Mouse (Mus musculus) cerebellum, postnatal 4 days (tissue): Measurements from ENCODE around the gene Wdr77.
"Not testable (repeated sequence)": the region's sequence is repeated elsewhere in the genome, so short reads cannot be mapped to it uniquely, and the experiment has no call there.

Experiments
- DNase-seq, 2 experiments: peaks; one replicate each; pipeline ENCODE4 v3.0.0; 2022; ENCODE audit warnings: low spot score in 2 of 2, mixed read lengths in 1 of 2

The Wdr77 gene

DNA sequence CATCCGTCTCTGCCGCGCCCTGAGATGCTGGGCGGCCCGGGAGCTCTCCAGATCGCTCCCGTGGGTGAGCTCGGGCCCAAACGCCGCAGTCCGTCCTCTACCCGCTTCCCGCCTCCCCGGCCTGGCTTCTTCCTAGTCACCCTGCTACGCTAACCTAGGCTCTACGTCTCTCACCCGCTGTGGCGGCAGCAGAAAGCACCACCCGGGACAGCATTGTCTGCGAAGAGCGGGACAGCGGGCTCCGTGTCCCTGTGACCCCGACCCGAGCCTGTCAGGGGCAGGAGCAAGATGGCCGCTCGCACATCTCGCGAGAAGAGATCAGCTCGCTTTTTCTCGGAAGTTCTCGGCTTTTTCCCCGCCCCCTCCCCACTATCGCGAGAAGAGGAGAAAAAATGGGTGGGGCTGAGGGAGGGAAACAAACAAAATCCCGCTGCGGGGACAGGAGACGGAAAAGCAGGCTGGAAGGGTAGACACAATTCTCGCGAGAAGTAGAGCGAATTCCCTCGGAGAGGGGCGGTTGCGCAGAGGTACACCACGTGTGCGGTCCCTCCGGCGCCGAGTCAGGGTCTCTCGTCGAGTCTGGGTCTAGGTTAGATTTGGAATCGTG, at the start of gene Wdr77:
TSS of gene Wdr77 (plus strand) at position 396 of the 607 bp plus-strand sequence.
- DNase-seq: peak; percentile 83 to 94

- no peak for DNase-seq
Measured at GRCm38 (mm10) chr3:105910519-105911190, 48.5 kb upstream of the Wdr77 start.

DNA sequence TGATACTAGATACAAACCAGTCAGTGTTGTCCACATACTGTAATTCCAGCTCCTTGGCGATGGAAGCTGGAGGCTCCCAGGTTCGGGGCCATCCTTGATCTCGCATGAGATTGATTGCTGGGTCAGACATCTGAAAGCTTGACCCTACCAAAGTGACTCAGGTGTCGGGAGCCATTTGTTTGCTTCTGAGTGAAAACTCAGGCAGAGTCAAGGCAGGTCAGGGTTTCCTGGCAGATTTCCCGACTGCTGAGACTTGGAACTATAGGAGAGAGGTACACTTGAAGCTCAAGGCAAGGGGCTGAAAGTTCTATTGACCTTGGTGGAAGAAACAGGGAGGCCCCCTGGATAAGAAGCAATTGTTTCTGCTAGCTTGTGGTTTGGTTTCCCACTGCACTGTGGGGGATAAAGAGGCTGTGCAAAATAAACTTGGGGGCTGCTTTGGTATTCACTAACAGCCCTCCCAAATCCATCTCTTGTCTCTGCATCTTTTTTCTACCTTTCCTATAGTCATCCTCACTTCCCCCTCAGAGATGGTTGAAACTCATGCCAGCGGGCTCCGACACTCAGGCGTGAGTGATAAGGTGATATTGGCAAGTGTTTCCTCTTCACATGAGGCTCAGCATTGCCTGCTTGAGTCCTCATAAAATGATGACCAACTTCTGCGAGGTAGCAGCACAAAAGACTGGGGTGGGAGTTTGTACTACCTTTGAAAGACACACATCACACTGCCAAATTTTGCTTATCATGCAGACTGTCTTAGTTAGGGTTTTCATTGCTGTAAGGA, 46.9 kb upstream of the Wdr77 start:
- no peak for DNase-seq

DNA sequence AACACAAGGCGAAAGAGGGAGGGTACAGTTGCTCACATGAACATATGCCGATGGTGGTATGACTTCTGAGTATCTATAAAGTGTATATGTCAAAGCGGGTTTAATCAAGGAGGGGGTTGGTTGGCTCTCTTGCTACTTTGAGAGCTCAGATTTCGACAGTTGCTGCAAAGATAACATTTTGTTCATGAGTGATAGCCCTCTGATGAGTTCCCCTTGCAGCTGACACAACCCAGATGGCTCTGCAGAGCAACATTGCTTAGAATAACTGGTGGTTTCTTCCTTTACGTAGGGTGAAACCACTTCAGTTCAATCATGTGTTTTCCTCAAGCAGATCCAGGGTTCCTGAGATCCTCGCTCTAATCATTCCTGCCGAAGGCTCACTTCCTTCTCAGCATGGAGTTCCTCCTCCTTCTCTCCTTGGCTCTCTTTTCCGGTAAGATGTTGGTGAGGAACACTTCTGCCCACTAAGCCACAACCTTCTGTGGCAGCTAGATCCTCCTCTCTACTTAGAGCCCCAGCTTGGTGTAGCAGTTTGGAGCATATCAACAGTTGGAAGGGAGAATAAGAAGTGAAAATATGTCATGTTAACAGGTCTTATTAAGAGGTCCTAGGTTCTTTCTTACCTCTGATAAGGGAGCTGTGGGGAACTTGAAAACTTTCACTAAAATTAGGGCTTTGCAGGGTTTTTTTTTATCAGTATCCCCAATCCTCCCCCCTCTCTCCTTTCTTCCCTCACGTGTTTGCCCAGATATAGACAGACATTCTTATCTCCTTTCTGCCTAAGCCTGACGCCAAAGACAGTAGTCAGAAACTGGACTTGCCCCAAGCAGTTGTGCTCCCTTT, 45.1 kb upstream of the Wdr77 start:
- no peak for DNase-seq

GRCm38 (mm10) chr3:105915281-105915680, 43.9 kb upstream of the Wdr77 start:
- no peak for DNase-seq

GRCm38 (mm10) chr3:105916455-105916854, 42.7 kb upstream of the Wdr77 start:
- not testable (repeated sequence) for DNase-seq

GRCm38 (mm10) chr3:105917656-105918354, 41.4 kb upstream of the Wdr77 start:
- no peak for DNase-seq

GRCm38 (mm10) chr3:105918355-105918745, 40.8 kb upstream of the Wdr77 start:
- DNase-seq: no peak

- DNase-seq: not testable (repeated sequence)
Measured at GRCm38 (mm10) chr3:105920743-105921142, 38.4 kb upstream of the Wdr77 start.

DNA sequence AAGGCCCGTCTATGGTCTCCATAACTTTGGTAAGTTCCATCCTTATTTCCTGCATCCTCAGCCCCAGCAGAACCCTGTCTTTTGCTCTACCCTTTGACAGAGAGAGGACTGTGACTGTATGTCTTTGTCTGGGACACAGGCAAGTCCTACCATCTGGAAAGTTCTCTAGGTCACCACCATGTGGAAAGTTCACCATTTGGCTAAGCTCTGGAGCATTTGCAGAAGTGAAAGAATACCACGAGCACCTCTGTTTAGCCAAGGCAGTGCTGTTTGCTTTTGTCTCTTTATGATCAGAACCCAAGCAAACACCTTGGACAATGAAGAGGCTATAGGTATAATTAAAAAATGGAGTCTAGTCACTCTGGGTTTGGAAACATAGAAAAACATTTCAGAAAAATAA, 37.2 kb upstream of the Wdr77 start:
- no peak for DNase-seq

DNA sequence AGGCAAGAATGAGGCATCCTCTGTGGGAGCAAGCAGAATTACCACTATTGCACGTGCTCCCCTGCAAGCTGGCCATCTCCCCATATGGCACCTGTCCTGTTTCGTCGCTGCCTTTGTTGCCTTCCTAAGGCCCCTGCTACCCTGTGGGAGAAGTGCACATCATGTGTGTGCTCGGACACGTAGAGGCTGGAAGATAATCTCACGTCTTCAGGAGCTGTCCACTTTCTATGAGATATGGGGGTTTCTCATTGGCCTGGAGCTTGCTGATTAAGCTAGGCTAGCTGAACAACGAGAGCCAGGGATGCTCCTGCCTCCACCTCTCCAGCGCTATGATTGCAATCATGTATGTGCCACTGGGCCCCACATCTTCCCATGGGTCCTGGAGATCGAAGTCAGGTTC, 34.6 kb upstream of the Wdr77 start:
- DNase-seq: no peak

DNA sequence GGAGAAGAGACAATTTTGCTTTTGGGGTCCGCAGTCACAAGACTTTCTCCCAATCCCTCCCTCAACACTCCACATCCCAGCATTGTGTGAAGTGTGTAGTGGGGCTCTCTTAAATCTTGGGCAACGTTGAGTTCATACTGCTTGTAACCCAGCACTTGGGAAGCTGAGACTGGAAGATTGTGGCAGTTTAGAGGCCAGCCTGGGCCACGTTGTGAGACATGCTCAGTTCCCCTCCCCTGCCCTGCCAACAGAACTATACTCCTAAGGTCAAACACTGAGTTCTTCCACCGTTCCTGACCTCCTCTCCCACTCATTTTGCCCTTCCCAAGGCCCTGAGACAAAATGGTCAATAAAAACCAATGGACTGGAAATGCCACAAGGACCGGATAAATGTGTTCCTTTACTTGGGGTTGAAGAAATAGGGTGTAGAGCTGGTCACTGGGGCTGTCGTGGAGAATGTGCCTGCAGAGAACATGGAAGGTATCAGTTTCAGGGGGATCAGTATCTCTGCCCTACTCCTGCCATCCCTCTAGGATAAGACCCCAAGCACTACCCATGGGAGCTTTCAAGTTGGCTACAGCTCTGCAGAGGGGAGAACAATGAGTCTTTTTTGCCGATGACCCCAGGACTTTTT, 31.5 kb upstream of the Wdr77 start:
- DNase-seq: no peak

DNA sequence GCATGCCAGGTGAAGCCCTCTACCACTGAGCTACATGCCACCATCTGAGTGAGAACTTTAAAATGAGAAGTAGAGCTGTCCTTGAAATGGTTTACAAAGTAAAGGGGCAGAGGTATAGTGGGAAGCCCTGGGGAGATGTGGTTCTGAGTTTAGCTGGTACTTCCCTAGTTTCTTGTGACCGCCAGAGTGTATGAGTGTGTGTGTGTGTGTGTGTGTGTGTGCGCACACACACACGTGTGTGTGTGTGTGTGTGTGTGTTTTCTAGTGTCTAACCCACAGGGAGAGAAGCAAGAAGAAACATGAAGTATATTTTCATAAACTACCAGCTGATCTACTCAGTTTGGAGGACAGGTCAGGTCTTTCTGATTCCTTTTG, 31.0 kb upstream of the Wdr77 start:
- DNase-seq: no peak

DNA sequence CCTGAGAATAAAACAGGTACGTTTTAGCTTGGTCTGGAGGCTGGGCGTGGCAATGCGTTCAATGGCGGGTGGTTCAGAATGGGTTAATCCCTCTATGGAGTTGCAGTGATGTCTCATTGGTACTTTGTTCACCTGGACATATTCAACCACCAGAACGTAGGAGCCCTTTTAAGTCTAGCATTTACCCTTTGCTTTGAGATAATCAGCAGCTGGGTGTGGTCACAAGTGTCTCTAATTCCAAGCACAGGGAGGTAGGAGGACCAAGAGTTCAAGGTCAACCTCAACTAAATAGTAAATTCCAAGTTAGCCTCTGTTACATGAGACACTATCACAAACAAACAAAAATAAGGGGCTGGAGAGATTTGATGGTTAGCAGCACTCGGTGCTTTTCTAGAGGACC, 30.4 kb upstream of the Wdr77 start:
- DNase-seq: no peak

DNA sequence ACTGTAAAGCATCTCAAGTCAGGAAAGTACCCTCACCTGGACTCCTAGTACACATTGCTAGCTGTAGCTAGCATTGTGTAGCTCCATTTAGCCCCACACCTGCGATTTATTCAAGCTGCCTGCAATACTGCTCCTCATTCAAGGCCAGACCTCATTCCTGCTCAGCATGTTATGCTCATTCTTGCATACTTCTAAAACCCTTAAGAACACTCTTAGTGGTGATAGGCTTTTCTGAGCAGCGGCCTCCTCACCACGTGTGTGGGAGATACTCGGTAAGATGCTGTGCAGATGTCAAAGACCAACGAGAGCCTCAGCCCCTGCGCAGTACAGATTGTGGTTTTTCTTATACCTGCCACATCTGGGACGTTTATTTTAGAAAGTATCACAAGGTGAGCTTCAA, 29.3 kb upstream of the Wdr77 start:
- no peak for DNase-seq

GRCm38 (mm10) chr3:105931095-105931494, 28.1 kb upstream of the Wdr77 start:
- DNase-seq: no peak

- DNase-seq: no peak
Measured at GRCm38 (mm10) chr3:105932240-105933071, 26.7 kb upstream of the Wdr77 start, which contains the start of gene I830077J02Rik. TSS of gene I830077J02Rik (minus strand) at chr3:105932664.

- DNase-seq: no peak
Measured at GRCm38 (mm10) chr3:105933926-105934325, 25.2 kb upstream of the Wdr77 start.

GRCm38 (mm10) chr3:105935033-105935432, 24.1 kb upstream of the Wdr77 start:
- DNase-seq: peak in 1 of 2 experiments; percentile 5

DNA sequence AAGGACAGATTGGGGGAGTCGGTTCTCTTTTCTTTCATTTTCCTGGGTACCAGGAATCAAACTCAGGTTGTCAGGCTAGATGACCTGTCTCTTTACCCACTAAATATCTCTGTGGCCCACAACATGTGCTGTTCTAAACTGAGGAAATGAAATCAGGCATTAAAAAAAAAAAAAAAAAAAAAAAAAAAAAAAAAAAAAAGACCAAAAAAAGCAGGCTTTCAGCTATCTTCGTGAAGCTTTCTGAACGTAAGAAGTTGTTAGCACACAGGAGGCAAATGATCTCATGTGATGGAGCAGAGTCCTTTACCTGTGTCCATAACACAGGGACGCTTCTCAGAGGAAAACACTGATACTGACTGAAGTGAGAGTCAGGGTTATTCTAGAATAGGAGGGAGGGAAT, 23.1 kb upstream of the Wdr77 start:
- DNase-seq: no peak
